Mouse (Mus musculus) erythroblast, embryonic 14.5 days (primary cell): ENCODE results near the gene Pdzd11.

Source experiments
- GATA1 ChIP-seq: IDR thresholded peaks from 2 replicates; pipeline ENCODE4 v1.6.1; 2012; ENCODE audit warnings: low read length, inconsistent platforms, mixed read lengths
- TAL1 ChIP-seq: IDR thresholded peaks from 3 replicates; pipeline ENCODE4 v1.6.1; 2012; ENCODE audit warnings: low read length, inconsistent platforms, mixed read lengths

- TF ChIP-seq GATA1 (no peak), TAL1 (no peak)
Observed at GRCm38 (mm10) chrX:100652848-100653247, 26.5 kb upstream of the Pdzd11 start.
